Comparison of ENCODE assay signal across 8 mouse cellular contexts in genomic region chr7:114066529-114067178, GRCm38 (mm10). TPM values are rescaled to one million over a fixed set of nuclear protein-coding genes. Genes with fewer than 3 reads are reported as not detected.
A peak's percentile ranks its signal among the peaks of the same experiment; 100 is the strongest.
DNase-seq lines count a peak whose midpoint lies in the region; ATAC-seq and TF ChIP-seq lines count a peak whose summit lies in the region.

No protein-coding gene starts in this region.

- H3K36me3 ChIP-seq in embryonic facial prominence, embryonic 14.5 days (ENCODE audit: control insufficient read depth, insufficient read depth, low read length), result no peaks in the 10 kb centered on the region
- no peaks in the 10 kb centered on the region for H3K36me3 ChIP-seq in limb, embryonic 12.5 days
- H3K36me3 ChIP-seq in midbrain, embryonic 15.5 days (replicated peaks), result no peaks in the 10 kb centered on the region
- H3K36me3 ChIP-seq in spleen, adult 2 months (ENCODE audit: control insufficient read depth, insufficient read depth, low read length), result no peaks in the 10 kb centered on the region

- H3K4me1 ChIP-seq in embryonic facial prominence, embryonic 14.5 days (ENCODE audit: control insufficient read depth, insufficient read depth, low read length), result peaks cover 14% of the 10 kb centered on the region; the same call in 1 of the 2 replicates
- H3K4me1 ChIP-seq in limb, embryonic 12.5 days (replicated peaks), result peaks cover 44% of the 10 kb centered on the region
- H3K4me1 ChIP-seq in midbrain, embryonic 15.5 days, result peaks cover 12% of the 10 kb centered on the region
- H3K4me1 ChIP-seq in spleen, adult 2 months (ENCODE audit: control insufficient read depth, insufficient read depth, insufficient read length), result peaks cover 29% of the 10 kb centered on the region

- WGBS in embryonic facial prominence, embryonic 14.5 days, result 14% methylated on average over 14 of the region's 14 CpGs
- WGBS in limb, embryonic 12.5 days, result 3% methylated on average over 14 of the region's 14 CpGs
- WGBS in midbrain, embryonic 15.5 days, result 7% methylated on average over 14 of the region's 14 CpGs
- 28% methylated on average over 14 of the region's 14 CpGs for WGBS in spleen, adult 2 months

- DNase-seq in 3T3-L1 (ENCODE audit: low read depth, low spot score), result peak; percentile 81
- DNase-seq in adrenal gland, postnatal 36 days, result peak; percentile 83 to 86
- DNase-seq in embryonic facial prominence, embryonic 14.5 days (ENCODE audit: low spot score), result peak; percentile 81
- DNase-seq in heart, adult 8-10 months (ENCODE audit: low spot score), result peak; percentile 86
- peak; percentile 93 to 95 for DNase-seq in kidney, adult 8-10 months
- DNase-seq in spleen, adult 2 months (ENCODE audit: low read depth in 1 of 2, low spot score in 2 of 2), result peak; percentile 65 to 80

- H3K27ac ChIP-seq in embryonic facial prominence, embryonic 14.5 days (replicated peaks; ENCODE audit: low read depth, low read length), result no peak overlapping the region; the same call in 1 of the 2 replicates
- H3K27ac ChIP-seq in limb, embryonic 12.5 days, result 0 out of 2 replicates have a peak overlapping the region, but pooled peaks have one; percentile 0
- no peak overlapping the region for H3K27ac ChIP-seq in midbrain, embryonic 15.5 days
- H3K27ac ChIP-seq in spleen, adult 2 months (ENCODE audit: insufficient read depth, low read length), result no peak overlapping the region

- TF ChIP-seq CTCF in spleen, adult 2 months (IDR thresholded peaks at IDR 0.05; ENCODE audit: extremely low read depth, insufficient read depth, insufficient read length, insufficient replicate concordance), result peak; percentile 95; the same call in 1 of the 2 replicates

- H3K4me2 ChIP-seq in embryonic facial prominence, embryonic 14.5 days (ENCODE audit: low read depth, low read length), result peak overlapping the region; percentile 63
- peak overlapping the region; percentile 56 for H3K4me2 ChIP-seq in limb, embryonic 12.5 days
- H3K4me2 ChIP-seq in midbrain, embryonic 15.5 days, result peak overlapping the region; percentile 49

- H3K9ac ChIP-seq in embryonic facial prominence, embryonic 14.5 days (ENCODE audit: low read depth, low read length), result no peak overlapping the region
- no peak overlapping the region for H3K9ac ChIP-seq in limb, embryonic 12.5 days (replicated peaks)
- no peak overlapping the region for H3K9ac ChIP-seq in midbrain, embryonic 15.5 days

- no peak for TF ChIP-seq POLR2A in spleen, adult 2 months (IDR thresholded peaks at IDR 0.05; ENCODE audit: low read depth, low read length)

- H3K9me3 ChIP-seq in embryonic facial prominence, embryonic 14.5 days (ENCODE audit: control insufficient read depth, low read length), result no peaks in the 10 kb centered on the region
- H3K9me3 ChIP-seq in limb, embryonic 12.5 days, result no peaks in the 10 kb centered on the region
- no peaks in the 10 kb centered on the region for H3K9me3 ChIP-seq in midbrain, embryonic 15.5 days

- peak overlapping the region; percentile 28 for H3K4me3 ChIP-seq in embryonic facial prominence, embryonic 14.5 days (ENCODE audit: low read depth, low read length)
- H3K4me3 ChIP-seq in limb, embryonic 12.5 days (replicated peaks), result peak overlapping the region; percentile 27
- peak overlapping the region; percentile 28 for H3K4me3 ChIP-seq in midbrain, embryonic 15.5 days
- no peak overlapping the region for H3K4me3 ChIP-seq in spleen, adult 2 months (ENCODE audit: extremely low read depth, insufficient read depth, insufficient read length)

- H3K27me3 ChIP-seq in embryonic facial prominence, embryonic 14.5 days (replicated peaks; ENCODE audit: control insufficient read depth, insufficient read depth, low read length), result no peaks in the 10 kb centered on the region
- H3K27me3 ChIP-seq in limb, embryonic 12.5 days, result no peaks in the 10 kb centered on the region
- H3K27me3 ChIP-seq in midbrain, embryonic 15.5 days (replicated peaks), result no peaks in the 10 kb centered on the region
- no peaks in the 10 kb centered on the region for H3K27me3 ChIP-seq in spleen, adult 2 months (ENCODE audit: control insufficient read depth, insufficient read depth, low read length)

- ATAC-seq in embryonic facial prominence, embryonic 14.5 days (ENCODE audit: low read depth), result peak; percentile 69
- ATAC-seq in limb, embryonic 12.5 days (ENCODE audit: insufficient number of reproducible peaks, insufficient read depth, low FRiP score, low TSS enrichment, low read depth), result peak; percentile 53
- ATAC-seq in midbrain, embryonic 15.5 days (replicated peaks), result peak; percentile 79

RNA-seq across cellular contexts. Expression of gene Rras2, which starts 50.9 kb away (rescaled TPM):
- total RNA-seq in adrenal gland, postnatal 36 days (2021), result 10 to 100 TPM; 27.5 to 39.3 TPM
- polyA plus RNA-seq in embryonic facial prominence, embryonic 14.5 days (2014; fragmentation: Nextera tagmentation; extraction: Ambion mirVana), result 32.3 and 39.0 TPM in 2 replicates
- 10 to 100 TPM; 42.5 to 68.2 (median 55.1) TPM for total RNA-seq in heart, adult 8-10 months (2022)
- polyA plus RNA-seq in limb, embryonic 12.5 days (2016; fragmentation: Nextera tagmentation; extraction: Ambion mirVana), result 23.4 and 26.4 TPM in 2 replicates
- 20.7 and 21.6 TPM in 2 replicates for polyA plus RNA-seq in midbrain, embryonic 15.5 days (2015; fragmentation: Nextera tagmentation; extraction: Ambion mirVana)
- 14.4 and 29.0 TPM in 2 replicates for polyA plus RNA-seq in spleen, adult 2 months (2012; rRNA removed)
